Mouse (Mus musculus) right cerebral cortex, postnatal 14 days (tissue): ENCODE data around the gene Tfrc.

ENCODE experiments used
- DNase-seq: peaks from one replicate; pipeline ENCODE4 v3.0.0; 2022

The Tfrc gene

DNA sequence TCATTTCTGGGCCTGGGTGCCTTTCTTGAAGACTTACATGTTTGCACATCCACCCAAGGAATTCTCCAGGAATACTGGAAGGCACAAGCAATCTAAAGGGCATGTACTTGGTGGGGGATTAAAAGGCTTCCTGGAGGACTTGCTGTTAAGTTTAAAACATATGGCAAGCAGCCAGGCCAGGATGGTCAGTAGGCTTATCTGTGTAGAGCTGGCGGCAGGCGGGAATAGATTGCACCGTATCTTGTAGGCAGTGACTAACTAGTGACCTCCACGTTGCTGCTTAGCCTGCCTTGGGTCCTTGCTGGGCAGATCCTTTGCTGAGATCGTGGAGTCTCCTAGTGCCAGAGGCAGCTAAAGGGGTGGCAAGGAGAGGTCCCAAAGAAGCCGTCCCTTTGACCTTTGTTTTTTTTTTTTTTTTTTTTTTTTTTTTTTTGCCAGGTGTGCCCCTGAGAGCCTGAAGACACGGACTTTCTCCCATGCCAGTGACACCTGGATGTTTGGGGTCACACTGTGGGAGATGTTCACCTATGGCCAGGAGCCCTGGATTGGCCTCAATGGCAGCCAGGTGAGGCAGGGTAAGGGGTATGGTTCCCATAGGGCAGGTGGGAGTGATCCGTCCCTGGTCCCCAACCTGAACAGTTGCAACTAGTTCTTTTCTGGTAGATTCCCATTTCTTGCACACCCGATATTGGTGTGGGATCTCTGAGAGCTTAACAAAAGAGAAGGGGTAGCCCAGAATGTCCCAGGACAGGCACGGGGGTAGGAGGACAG lies 61.8 kb downstream of the Tfrc start:
- DNase-seq, result no peak

GRCm38 (mm10) chr16:32671206-32671887 lies 62.6 kb downstream of the Tfrc start:
- DNase-seq, result no peak

GRCm38 (mm10) chr16:32672250-32672649 lies 63.5 kb downstream of the Tfrc start:
- no peak for DNase-seq

GRCm38 (mm10) chr16:32672861-32673560 lies 64.3 kb downstream of the Tfrc start:
- no peak for DNase-seq

- DNase-seq, result no peak
These were observed 65.5 kb downstream of the Tfrc start for GRCm38 (mm10) chr16:32674121-32674740.

- DNase-seq, result no peak
These were observed 68.5 kb downstream of the Tfrc start for GRCm38 (mm10) chr16:32677040-32677700.

DNA sequence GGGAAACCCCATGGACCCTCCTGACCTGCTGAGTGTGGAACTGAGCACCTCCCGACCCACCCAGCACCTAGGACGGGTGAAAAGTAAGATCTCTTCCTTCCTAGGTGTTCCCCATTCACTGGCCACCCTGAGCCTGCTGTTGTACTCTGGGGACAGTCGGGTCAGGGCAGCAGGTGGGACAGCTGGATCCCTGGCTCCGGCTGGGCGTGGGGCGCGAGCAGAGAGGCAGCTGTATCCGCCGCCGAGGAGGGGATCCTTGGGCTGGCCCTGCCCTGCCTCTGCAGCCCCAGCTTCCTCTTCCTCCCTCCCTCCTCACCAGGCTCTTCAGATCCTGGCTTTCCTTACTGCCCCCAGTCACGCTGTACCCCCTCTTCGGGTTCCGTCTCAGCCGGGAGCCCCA lies 69.2 kb downstream of the Tfrc start:
- DNase-seq, result no peak

GRCm38 (mm10) chr16:32678812-32679211 lies 70.1 kb downstream of the Tfrc start:
- DNase-seq, result no peak

DNA sequence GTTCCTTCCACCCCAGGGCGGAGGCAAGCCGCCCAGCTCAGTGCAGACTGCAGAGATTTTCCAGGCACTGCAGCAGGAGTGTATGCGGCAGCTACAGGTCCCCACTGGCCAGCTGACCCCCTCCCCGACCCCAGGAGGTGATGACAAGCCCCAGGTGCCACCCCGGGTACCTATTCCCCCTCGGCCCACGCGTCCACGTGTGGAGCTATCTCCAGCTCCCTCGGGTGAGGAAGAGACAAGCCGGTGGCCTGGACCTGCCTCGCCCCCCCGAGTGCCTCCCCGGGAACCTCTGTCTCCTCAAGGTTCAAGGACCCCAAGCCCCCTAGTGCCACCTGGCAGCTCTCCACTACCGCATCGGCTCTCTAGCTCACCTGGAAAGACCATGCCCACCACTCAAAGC lies 71.3 kb downstream of the Tfrc start:
- no peak for DNase-seq

DNA sequence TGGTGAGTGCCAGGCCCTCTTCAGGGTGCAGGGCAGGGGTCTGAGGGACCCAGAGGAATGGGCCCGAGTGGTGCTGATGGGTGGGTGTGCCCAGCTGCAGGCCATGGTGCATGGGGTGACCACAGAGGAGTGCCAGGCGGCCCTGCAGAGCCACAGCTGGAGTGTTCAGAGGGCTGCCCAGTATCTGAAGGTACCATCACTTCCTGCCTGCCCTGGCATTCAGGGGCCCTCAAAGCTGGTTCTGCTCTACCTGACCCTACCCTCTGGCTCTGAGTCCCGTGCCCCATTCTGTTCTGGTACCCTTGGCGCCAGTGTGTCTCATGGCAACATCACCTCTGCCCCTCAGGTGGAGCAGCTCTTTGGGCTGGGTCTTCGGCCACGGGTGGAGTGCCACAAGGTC lies 72.1 kb downstream of the Tfrc start:
- DNase-seq, result no peak

- peak; percentile 74 for DNase-seq
These were observed 73.5 kb downstream of the Tfrc start for GRCm38 (mm10) chr16:32682194-32682593.
